Mouse (Mus musculus): ENCODE data around the gene Carmil1. TPM values are rescaled to one million over a fixed set of nuclear protein-coding genes. Genes with fewer than 3 reads are reported as not detected.

Carmil1 gene
- polyA plus RNA-seq, 1 experiment: 4.4 TPM

DNA sequence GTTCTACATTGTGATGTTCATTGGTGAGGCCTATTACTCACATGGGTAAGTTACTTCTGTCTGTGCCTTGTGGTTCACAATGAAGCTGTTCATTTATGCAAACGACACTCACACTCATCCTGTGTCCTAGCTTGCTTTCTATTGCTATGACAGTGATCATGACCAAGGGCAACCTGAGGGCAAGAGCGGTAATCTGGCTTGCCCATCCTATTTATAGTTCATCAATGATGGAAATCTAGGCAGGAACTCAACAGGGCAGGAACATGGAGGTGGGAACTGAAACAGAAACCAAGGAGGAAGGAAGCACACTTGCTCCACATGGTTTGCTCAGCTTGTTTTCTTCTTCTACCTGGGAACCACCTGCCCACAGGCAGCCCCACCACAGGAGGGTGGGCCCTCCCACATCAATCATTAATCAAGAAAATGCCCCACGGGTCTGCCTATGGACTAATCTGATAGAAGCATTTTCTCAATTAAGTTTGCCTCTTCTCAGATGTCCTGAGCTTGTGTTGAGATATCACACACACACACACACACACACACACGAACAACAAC lies 50.0 kb downstream of the Carmil1 start:
- Histone ChIP-seq H3K27me3 (ENCODE audit: control insufficient read depth, insufficient read depth, insufficient read length) (no peaks in the 10 kb centered on the region), H3ac (ENCODE audit: control insufficient read depth, insufficient read length, low read depth) (no peak overlapping the region), H3K79me3 (ENCODE audit: low read depth) (no peaks in the 10 kb centered on the region), H3K36me3 (ENCODE audit: control insufficient read depth, insufficient read depth) (no peaks in the 10 kb centered on the region), H3K4me3 (ENCODE audit: insufficient read depth, poor library complexity, severe bottlenecking) (no peak overlapping the region), H3K79me2 (ENCODE audit: control insufficient read depth, insufficient read depth) (no peaks in the 10 kb centered on the region)
- no peak for TF ChIP-seq MAX (IDR thresholded peaks at IDR 0.05)
- TF ChIP-seq CTCF (IDR thresholded peaks at IDR 0.05; ENCODE audit: control insufficient read depth, insufficient read depth, insufficient read length): no peak

DNA sequence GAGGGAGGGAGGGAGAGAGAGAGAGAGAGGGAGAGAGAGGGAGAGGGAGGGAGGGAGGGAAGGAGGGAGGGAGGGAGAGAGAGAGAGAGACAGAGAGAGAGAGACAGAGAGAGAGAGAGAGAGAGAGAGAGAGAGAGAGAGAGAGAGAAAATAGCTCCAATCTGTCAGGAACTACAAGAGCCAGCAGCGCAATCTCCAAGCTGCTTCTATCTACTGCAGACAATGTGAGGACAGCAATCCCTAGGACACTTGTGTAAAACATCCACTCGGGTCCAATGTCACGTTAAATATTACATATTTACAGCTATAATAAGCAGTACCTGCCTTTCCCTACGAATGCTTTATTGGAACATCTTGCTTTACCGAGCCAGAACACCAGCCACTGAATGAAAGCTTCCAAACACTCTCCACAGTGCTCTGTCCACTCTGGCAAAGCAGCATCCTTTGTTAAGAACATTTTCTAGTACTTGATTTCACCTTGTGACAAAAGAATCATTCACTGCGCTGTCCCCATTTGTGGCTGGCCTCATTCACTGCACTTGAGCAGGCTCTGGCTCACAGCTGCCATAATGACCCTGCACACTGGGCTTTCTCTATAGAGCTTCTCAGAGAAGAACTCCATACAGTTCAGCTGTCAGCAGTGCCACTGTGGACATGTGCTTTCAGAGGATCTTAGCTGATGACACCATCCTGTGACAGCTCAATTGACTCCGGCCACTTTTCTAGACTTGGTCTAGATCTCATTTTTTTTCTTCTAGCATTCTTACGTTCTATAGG lies 57.0 kb downstream of the Carmil1 start:
- no peaks in the 10 kb centered on the region for H3K36me3 ChIP-seq (ENCODE audit: control insufficient read depth, insufficient read depth)
- H3K27me3 ChIP-seq (ENCODE audit: control insufficient read depth, insufficient read depth, insufficient read length): no peaks in the 10 kb centered on the region
- H3K4me3 ChIP-seq (ENCODE audit: insufficient read depth, poor library complexity, severe bottlenecking): no peak overlapping the region
- TF ChIP-seq MYOD1 (IDR thresholded peaks at IDR 0.05; ENCODE audit: control insufficient read depth, insufficient read length, low read depth) (no peak), CTCF (IDR thresholded peaks at IDR 0.05; ENCODE audit: control insufficient read depth, insufficient read depth, insufficient read length) (no peak), FOSL1 (IDR thresholded peaks at IDR 0.05; ENCODE audit: insufficient read depth, low read length, poor library complexity, severe bottlenecking) (no peak)
- H3K79me2 ChIP-seq (ENCODE audit: control insufficient read depth, insufficient read depth): no peaks in the 10 kb centered on the region
- no peaks in the 10 kb centered on the region for H3K79me3 ChIP-seq (ENCODE audit: low read depth)
- no peak overlapping the region for H3ac ChIP-seq (ENCODE audit: control insufficient read depth, insufficient read length, low read depth)

DNA sequence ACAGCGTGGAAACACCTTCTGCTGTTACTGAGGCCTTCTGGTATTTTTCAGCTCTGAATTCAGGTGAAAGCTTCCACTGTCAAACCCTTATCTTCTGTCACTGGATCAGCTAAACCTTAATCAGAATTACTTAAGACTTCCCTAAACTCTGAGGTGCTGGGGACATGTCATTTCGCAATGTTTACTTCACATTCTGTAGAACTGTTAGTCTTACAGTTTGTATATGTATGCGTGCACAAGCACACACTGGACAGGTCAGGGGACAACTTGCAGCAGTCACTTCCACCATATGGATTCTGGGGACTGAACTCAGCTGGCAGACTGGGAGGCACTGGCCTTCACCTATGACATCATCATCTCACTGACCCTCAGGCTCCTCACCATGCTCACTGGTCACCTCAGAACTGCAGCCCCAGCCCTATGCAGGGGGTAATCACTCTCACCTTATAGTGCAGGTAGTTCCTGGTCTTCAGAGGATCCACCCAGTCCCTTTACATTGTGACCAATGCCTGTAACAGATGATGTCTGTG lies 60.1 kb downstream of the Carmil1 start:
- no peaks in the 10 kb centered on the region for H3K79me3 ChIP-seq (ENCODE audit: low read depth)
- H3ac ChIP-seq (ENCODE audit: control insufficient read depth, insufficient read length, low read depth): no peak overlapping the region
- no peak overlapping the region for H3K4me3 ChIP-seq (ENCODE audit: insufficient read depth, poor library complexity, severe bottlenecking)
- H3K79me2 ChIP-seq (ENCODE audit: control insufficient read depth, insufficient read depth): no peaks in the 10 kb centered on the region
- H3K27me3 ChIP-seq (ENCODE audit: control insufficient read depth, insufficient read depth, insufficient read length): no peaks in the 10 kb centered on the region
- no peaks in the 10 kb centered on the region for H3K36me3 ChIP-seq (ENCODE audit: control insufficient read depth, insufficient read depth)
- TF ChIP-seq USF1 (IDR thresholded peaks at IDR 0.05; ENCODE audit: low read depth) (no peak), MYOG (IDR thresholded peaks at IDR 0.05; ENCODE audit: control insufficient read depth, extremely low read depth, insufficient read length) (no peak), FOSL1 (IDR thresholded peaks at IDR 0.05; ENCODE audit: insufficient read depth, low read length, poor library complexity, severe bottlenecking) (no peak), MAX (IDR thresholded peaks at IDR 0.05) (no peak), CTCF (IDR thresholded peaks at IDR 0.05; ENCODE audit: control insufficient read depth, insufficient read depth, insufficient read length) (no peak), CEBPB (IDR thresholded peaks at IDR 0.05; ENCODE audit: low read depth) (no peak), MYOD1 (IDR thresholded peaks at IDR 0.05; ENCODE audit: control insufficient read depth, insufficient read length, low read depth) (no peak)

DNA sequence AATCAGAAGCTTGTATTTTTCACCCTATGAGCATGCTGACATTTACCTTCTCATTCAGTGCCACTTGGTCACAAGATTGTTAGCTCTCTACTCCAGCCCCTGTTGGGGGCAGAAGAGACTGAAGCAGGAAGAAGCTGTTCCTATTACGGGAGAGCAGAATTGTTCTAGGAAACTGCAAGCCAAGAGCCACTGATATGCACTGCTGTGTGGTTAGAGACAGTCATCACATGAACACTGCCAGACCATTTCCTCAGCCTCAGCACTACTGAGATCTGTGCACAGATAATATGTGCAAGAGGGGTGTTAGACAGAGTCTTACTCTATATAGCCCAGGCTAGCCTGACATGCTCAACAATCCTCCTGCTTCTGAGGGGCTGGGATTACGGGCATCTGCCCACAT lies 69.4 kb downstream of the Carmil1 start:
- no peak for TF ChIP-seq CEBPB (IDR thresholded peaks at IDR 0.05; ENCODE audit: low read depth)
- TF ChIP-seq CTCF (IDR thresholded peaks at IDR 0.05; ENCODE audit: control insufficient read depth, insufficient read depth, insufficient read length): no peak
- TF ChIP-seq MAX (IDR thresholded peaks at IDR 0.05): no peak

DNA sequence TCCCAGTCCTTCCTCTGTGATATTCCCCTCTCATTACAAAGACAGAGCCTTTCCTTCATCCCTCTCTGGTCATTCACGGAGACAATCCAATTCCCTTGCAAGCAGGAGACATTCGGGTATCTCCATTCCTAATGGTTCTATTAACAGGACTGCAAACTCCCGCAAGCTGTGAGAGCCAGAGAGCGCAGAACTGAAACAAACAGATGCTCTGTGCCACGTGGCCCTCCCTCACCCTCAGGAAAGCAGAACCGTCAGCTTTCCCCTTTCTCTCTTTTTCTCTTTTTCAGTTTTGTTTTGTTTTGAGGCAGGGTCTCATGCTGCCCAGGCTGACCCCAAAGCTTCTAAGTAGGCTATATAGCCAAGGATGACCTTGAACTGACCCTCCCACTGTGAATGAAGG lies 74.5 kb downstream of the Carmil1 start:
- H3K79me2 ChIP-seq (ENCODE audit: control insufficient read depth, insufficient read depth): no peaks in the 10 kb centered on the region
- no peaks in the 10 kb centered on the region for H3K36me3 ChIP-seq (ENCODE audit: control insufficient read depth, insufficient read depth)
- no peak overlapping the region for H3K4me3 ChIP-seq (ENCODE audit: insufficient read depth, poor library complexity, severe bottlenecking)
- H3ac ChIP-seq (ENCODE audit: control insufficient read depth, insufficient read length, low read depth): no peak overlapping the region
- no peaks in the 10 kb centered on the region for H3K27me3 ChIP-seq (ENCODE audit: control insufficient read depth, insufficient read depth, insufficient read length)
- TF ChIP-seq MAX (IDR thresholded peaks at IDR 0.05): no peak
- TF ChIP-seq CTCF (IDR thresholded peaks at IDR 0.05; ENCODE audit: control insufficient read depth, insufficient read depth, insufficient read length): no peak
- no peak for TF ChIP-seq MYOG (IDR thresholded peaks at IDR 0.05; ENCODE audit: control insufficient read depth, extremely low read depth, insufficient read length)
- TF ChIP-seq MYOD1 (IDR thresholded peaks at IDR 0.05; ENCODE audit: control insufficient read depth, insufficient read length, low read depth): no peak
- TF ChIP-seq CEBPB (IDR thresholded peaks at IDR 0.05; ENCODE audit: low read depth): no peak
- no peaks in the 10 kb centered on the region for H3K79me3 ChIP-seq (ENCODE audit: low read depth)

More for the DNA sequence above, 69.4 kb downstream of the Carmil1 start:
- Histone ChIP-seq H3K27me3 (ENCODE audit: control insufficient read depth, insufficient read depth, insufficient read length) (no peaks in the 10 kb centered on the region), H3K79me2 (ENCODE audit: control insufficient read depth, insufficient read depth) (no peaks in the 10 kb centered on the region), H3K79me3 (ENCODE audit: low read depth) (no peaks in the 10 kb centered on the region), H3K4me3 (ENCODE audit: insufficient read depth, poor library complexity, severe bottlenecking) (no peak overlapping the region), H3ac (ENCODE audit: control insufficient read depth, insufficient read length, low read depth) (no peak overlapping the region), H3K36me3 (ENCODE audit: control insufficient read depth, insufficient read depth) (no peaks in the 10 kb centered on the region)

DNA sequence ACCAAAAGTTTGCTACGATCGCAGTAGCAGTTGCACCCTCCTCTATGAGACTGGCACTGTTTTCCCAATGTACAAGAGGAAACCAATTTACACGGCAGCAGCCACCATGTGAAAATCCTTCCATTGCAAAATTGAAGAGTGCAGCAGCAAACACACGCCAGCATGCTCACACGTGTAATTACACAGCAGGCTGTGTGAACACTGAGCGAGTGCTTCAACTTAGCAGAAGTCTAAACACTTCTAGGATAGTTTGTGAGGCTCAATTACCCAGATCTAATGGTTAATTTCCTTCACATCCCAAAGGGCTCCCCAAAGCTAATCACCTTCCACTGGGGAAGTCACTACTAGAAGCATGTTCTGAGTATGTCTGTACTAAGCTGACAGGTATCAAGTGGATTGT lies 78.3 kb downstream of the Carmil1 start:
- Histone ChIP-seq H3K4me3 (ENCODE audit: insufficient read depth, poor library complexity, severe bottlenecking) (no peak overlapping the region), H3ac (ENCODE audit: control insufficient read depth, insufficient read length, low read depth) (no peak overlapping the region), H3K79me3 (ENCODE audit: low read depth) (no peaks in the 10 kb centered on the region), H3K36me3 (ENCODE audit: control insufficient read depth, insufficient read depth) (no peaks in the 10 kb centered on the region), H3K27me3 (ENCODE audit: control insufficient read depth, insufficient read depth, insufficient read length) (no peaks in the 10 kb centered on the region), H3K79me2 (ENCODE audit: control insufficient read depth, insufficient read depth) (no peaks in the 10 kb centered on the region)
- TF ChIP-seq MYOD1 (IDR thresholded peaks at IDR 0.05; ENCODE audit: control insufficient read depth, insufficient read length, low read depth) (no peak), MYOG (IDR thresholded peaks at IDR 0.05; ENCODE audit: control insufficient read depth, extremely low read depth, insufficient read length) (no peak), CTCF (IDR thresholded peaks at IDR 0.05; ENCODE audit: control insufficient read depth, insufficient read depth, insufficient read length) (no peak)
